Mouse (Mus musculus) lung, embryonic 14.5 days (tissue): ENCODE data around the gene Gper1. TPM values are rescaled to one million over a fixed set of nuclear protein-coding genes. Genes with fewer than 3 reads are reported as not detected.

Experiments
- ATAC-seq: fragments of 200-750 bp; cut with Nextera tagmentation; 2 replicates; pipeline ENCODE4 v1.8.0; 2017; ENCODE audit warnings: mild to moderate bottlenecking, moderate TSS enrichment, moderate library complexity; ENCODE audit not compliant: insufficient read depth
- DNase-seq: peaks from one replicate; pipeline ENCODE4 v3.0.0-alpha.2; 2015
- H3K27ac ChIP-seq: fragments of 300-500 bp; sonication (generic); 2 replicates; pipeline ENCODE4 v1.5.1; 2014; ENCODE audit warnings: low read depth, mild to moderate bottlenecking, moderate library complexity
- H3K27me3 ChIP-seq: fragments of 300-500 bp; sonication (generic); 2 replicates; pipeline ENCODE4 v1.6.1; 2014; ENCODE audit warnings: low read length, control low read depth; ENCODE audit not compliant: insufficient read depth
- H3K36me3 ChIP-seq: fragments of 300-500 bp; sonication (generic); 2 replicates; pipeline ENCODE4 v1.6.1; 2014; ENCODE audit warnings: control low read depth; ENCODE audit not compliant: insufficient read depth
- H3K4me1 ChIP-seq: fragments of 300-500 bp; sonication (generic); 2 replicates; pipeline ENCODE4 v1.6.1; 2014; ENCODE audit warnings: antibody characterized with exemption, control low read depth; ENCODE audit not compliant: insufficient read depth
- H3K4me2 ChIP-seq: fragments of 300-500 bp; sonication (generic); 2 replicates; pipeline ENCODE4 v1.6.1; 2014; ENCODE audit warnings: mild to moderate bottlenecking
- H3K4me3 ChIP-seq: fragments of 300-500 bp; sonication (generic); 2 replicates; pipeline ENCODE4 v1.5.1; 2014; ENCODE audit warnings: low read depth, low read length
- H3K9ac ChIP-seq: fragments of 300-500 bp; sonication (generic); 2 replicates; pipeline ENCODE4 v1.6.1; 2014
- H3K9me3 ChIP-seq: fragments of 300-500 bp; sonication (generic); 2 replicates; pipeline ENCODE4 v1.6.1; 2016; ENCODE audit warnings: low read depth, low read length, control low read depth
- CTCF ChIP-seq: IDR thresholded peaks from 2 replicates; pipeline ENCODE4 v1.5.1; 2016; ENCODE audit warnings: antibody characterized with exemption, low read depth
- WGBS: fragments of 180-500 bp; shearing (Covaris S2); extraction: QIAGEN DNeasy Blood & Tissue Kit; methylation state at CpG from one replicate; pipeline ENCODE4 v1.1.7; 2014; 5-methylcytosine and 5-hydroxymethylcytosine counted together
- polyA plus RNA-seq: library from polyadenylated mRNA; unstranded; fragments of >200 nt; fragmentation: Nextera tagmentation; extraction: Ambion mirVana; gene quantifications from 2 replicates; pipeline ENCODE4 v1.2.1, GENCODE M21; 2014

The Gper1 gene
- polyA plus RNA-seq, 1 experiment from 2014 or later = 5.5 TPM

GRCm38 (mm10) chr5:139391309-139391990 lies 31.5 kb upstream of the Gper1 start:
- H3K9me3 ChIP-seq = no peaks in the 10 kb centered on the region
- TF ChIP-seq CTCF = no peak
- peaks cover 4% of the 10 kb centered on the region; the same call in 1 of the 2 replicates for H3K36me3 ChIP-seq
- H3K27ac ChIP-seq = no peak overlapping the region
- 72% methylated on average over 11 of the region's 11 CpGs for WGBS
- no peak overlapping the region; the same call in 1 of the 2 replicates for H3K4me2 ChIP-seq
- ATAC-seq = no peak
- no peak for DNase-seq
- H3K9ac ChIP-seq = 0 out of 2 replicates have a peak overlapping the region, but pooled peaks have one; percentile 9
- no peaks in the 10 kb centered on the region for H3K27me3 ChIP-seq
- H3K4me1 ChIP-seq = peaks cover 23% of the 10 kb centered on the region
- peak overlapping the region; percentile 12; the same call in 1 of the 2 replicates for H3K4me3 ChIP-seq

GRCm38 (mm10) chr5:139392219-139393196 lies 30.4 kb upstream of the Gper1 start:
- peaks cover 21% of the 10 kb centered on the region for H3K4me1 ChIP-seq
- no peak overlapping the region for H3K4me2 ChIP-seq
- no peaks in the 10 kb centered on the region for H3K9me3 ChIP-seq
- TF ChIP-seq CTCF = no peak
- H3K9ac ChIP-seq = no peak overlapping the region
- no peak for DNase-seq
- peaks cover 4% of the 10 kb centered on the region; the same call in 1 of the 2 replicates for H3K36me3 ChIP-seq
- WGBS = 92% methylated on average over 37 of the region's 37 CpGs
- no peaks in the 10 kb centered on the region for H3K27me3 ChIP-seq
- no peak overlapping the region for H3K4me3 ChIP-seq
- H3K27ac ChIP-seq = no peak overlapping the region
- no peak for ATAC-seq

DNA sequence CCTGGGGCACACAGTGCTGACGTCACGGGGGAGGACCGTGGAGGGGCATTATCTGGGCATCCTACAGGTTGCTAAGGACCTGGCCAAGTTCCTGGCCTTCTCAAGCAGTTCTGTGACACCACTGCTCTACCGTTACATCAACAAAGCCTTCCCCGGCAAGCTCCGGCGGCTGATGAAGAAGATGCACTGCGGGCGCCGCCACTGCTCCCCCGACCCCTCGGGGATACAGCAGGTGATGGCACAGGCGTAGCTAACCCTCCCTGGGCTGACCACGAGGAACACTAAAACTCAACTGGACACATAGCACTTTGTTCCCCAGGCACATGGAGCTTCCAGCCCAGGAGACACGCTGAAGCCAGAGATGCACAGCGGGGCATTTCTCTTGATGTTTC lies 29.8 kb upstream of the Gper1 start:
- Histone ChIP-seq H3K27me3 (no peaks in the 10 kb centered on the region), H3K4me1 (peaks cover 15% of the 10 kb centered on the region), H3K27ac (no peak overlapping the region), H3K9me3 (no peaks in the 10 kb centered on the region), H3K36me3 (peaks cover 4% of the 10 kb centered on the region; the same call in 1 of the 2 replicates), H3K4me3 (no peak overlapping the region), H3K4me2 (no peak overlapping the region), H3K9ac (no peak overlapping the region)
- no peak for ATAC-seq
- no peak for TF ChIP-seq CTCF
- DNase-seq = no peak
- 91% methylated on average over 16 of the region's 16 CpGs for WGBS

DNA sequence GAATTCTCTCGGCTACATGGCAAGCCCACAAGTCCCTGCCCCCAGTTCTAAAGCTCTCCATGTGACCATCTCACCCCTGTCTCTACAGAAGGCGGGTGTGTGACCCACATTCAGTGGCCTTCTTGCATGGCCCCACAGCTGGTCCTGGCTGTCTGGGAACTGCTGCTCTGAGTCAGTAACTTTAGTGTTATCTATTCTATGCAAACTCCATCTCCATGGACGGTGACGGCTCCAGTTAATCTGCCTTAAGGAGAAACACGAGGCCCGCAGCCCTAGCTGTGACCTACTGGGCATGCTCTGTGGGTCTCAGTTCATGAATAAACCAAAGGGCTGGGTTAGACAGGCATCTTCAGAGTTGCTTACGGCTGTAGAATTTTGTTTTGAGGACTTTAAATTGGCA lies 28.6 kb upstream of the Gper1 start:
- no peaks in the 10 kb centered on the region for H3K9me3 ChIP-seq
- peaks cover 8% of the 10 kb centered on the region for H3K4me1 ChIP-seq
- ATAC-seq = no peak
- TF ChIP-seq CTCF = no peak
- H3K4me3 ChIP-seq = no peak overlapping the region
- 70% methylated on average over 7 of the region's 7 CpGs for WGBS
- H3K9ac ChIP-seq = no peak overlapping the region
- H3K4me2 ChIP-seq = no peak overlapping the region
- H3K27ac ChIP-seq = no peak overlapping the region
- no peaks in the 10 kb centered on the region for H3K27me3 ChIP-seq
- H3K36me3 ChIP-seq = peaks cover 4% of the 10 kb centered on the region; the same call in 1 of the 2 replicates
- DNase-seq = no peak

GRCm38 (mm10) chr5:139395528-139395927 lies 27.4 kb upstream of the Gper1 start:
- Histone ChIP-seq H3K4me2 (no peak overlapping the region), H3K4me1 (no peaks in the 10 kb centered on the region; the same call in 1 of the 2 replicates), H3K27me3 (no peaks in the 10 kb centered on the region), H3K9me3 (no peaks in the 10 kb centered on the region), H3K36me3 (peaks cover 4% of the 10 kb centered on the region; the same call in 1 of the 2 replicates), H3K4me3 (no peak overlapping the region), H3K27ac (no peak overlapping the region), H3K9ac (no peak overlapping the region)
- WGBS = 83% methylated on average over 4 of the region's 4 CpGs
- no peak for ATAC-seq
- DNase-seq = no peak
- no peak for TF ChIP-seq CTCF

GRCm38 (mm10) chr5:139397359-139397916 lies 25.5 kb upstream of the Gper1 start:
- no peak for TF ChIP-seq CTCF
- 75% methylated on average over 4 of the region's 4 CpGs for WGBS
- no peak for DNase-seq

More at GRCm38 (mm10) chr5:139397359-139397916, 25.5 kb upstream of the Gper1 start:
- no peak overlapping the region for H3K9ac ChIP-seq
- peak; percentile 52 for ATAC-seq
- no peak overlapping the region for H3K4me2 ChIP-seq
- H3K9me3 ChIP-seq = no peaks in the 10 kb centered on the region
- peaks cover 4% of the 10 kb centered on the region; the same call in 1 of the 2 replicates for H3K36me3 ChIP-seq
- no peaks in the 10 kb centered on the region for H3K27me3 ChIP-seq
- no peak overlapping the region for H3K27ac ChIP-seq
- no peaks in the 10 kb centered on the region; the same call in 1 of the 2 replicates for H3K4me1 ChIP-seq
- no peak overlapping the region for H3K4me3 ChIP-seq
